Mouse (Mus musculus) cerebral cortex, adult 2 months (tissue): ENCODE measurements around the gene Sec14l3.

Experiments
- WGBS: fragments of 180-500 bp; shearing (Covaris S2); methylation state at CpG from one replicate; pipeline ENCODE4 v1.1.7; 2018; 5-methylcytosine and 5-hydroxymethylcytosine counted together

Gene Sec14l3

DNA sequence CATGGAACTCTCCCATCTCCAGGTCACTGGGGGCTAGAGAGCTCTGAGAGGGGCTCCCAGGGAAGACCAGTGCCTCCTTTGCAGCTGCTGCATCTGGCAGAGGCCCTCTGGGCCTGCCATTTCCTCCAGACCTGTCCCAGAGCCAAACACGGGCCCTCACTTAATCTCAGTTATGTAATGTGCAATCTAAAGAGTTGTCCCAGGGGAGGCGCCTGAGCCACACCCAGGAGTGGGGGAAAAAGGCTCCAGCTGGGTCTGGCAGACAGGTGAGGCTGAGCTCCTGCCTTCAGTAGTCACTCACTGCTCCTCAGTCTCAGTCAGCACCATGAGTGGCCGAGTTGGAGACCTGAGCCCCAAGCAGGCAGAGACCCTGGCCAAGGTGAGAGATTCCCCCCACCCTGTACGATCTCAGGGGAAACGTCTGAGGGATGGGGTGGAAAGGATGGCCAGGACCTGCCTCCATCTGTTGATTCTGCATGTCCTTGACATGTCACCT is at the start of gene Sec14l3:
Gene Sec14l3 (plus strand): TSS at position 215 of the 496 bp plus-strand sequence.
- WGBS: 78% methylated on average over 5 of the region's 5 CpGs

DNA sequence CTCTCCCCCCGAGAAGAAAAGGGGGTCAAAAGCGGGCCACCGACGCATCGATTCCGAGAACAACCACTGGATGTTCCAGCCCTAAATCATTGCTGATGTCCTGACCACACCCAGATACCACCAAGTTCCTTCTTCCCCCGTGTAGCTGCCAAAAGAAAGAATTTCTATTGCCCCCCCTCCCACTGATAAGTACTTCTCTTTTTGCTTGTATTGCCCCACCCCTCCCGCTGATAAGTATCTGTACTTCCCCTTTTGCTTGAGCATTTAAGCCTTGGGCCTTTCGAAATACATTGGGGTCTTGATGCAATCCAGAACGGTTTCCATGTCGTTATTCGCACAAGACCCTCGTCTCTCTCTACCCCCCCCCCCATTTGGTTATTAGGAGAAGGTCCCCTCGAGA is 48.8 kb upstream of the Sec14l3 start:
- WGBS: 91% methylated on average over 14 of the region's 14 CpGs

DNA sequence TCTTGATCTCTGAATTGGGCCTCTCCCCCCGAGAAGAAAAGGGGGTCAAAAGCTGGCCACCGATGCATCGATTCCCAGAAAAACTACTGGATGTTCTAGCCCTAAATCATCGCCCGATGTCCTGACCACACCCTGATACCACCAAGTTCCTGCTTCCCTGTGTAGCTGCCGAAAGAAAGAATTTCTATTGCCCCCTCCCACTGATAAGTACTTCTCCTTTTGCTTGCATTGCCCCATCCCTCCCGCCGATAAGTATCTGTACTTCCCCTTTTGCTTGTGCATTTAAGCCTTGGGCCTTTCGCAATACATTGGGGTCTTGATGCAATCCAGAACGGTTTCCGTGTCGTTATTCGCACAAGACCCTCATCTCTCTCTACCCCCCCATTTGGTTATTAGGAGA is 42.5 kb upstream of the Sec14l3 start:
- 88% methylated on average over 13 of the region's 13 CpGs for WGBS

DNA sequence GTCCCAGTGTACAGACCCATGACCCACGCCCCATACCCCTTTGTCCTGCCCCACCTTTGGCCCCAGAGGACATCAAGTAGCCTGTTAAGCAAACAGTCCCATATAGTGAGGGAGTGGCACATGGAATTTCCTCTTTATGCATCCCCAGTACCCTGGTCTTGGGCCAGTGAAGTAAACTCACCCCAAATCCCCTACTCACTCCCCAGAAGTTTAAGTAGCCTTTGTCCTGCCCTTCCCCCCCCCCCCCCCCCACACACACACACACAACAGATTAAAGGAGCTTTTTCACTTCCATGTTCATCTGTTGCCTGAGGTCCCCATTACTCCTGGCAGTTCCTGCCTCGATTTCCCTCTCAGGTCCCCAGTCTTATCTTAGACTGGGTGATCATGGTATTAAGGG is 41.3 kb upstream of the Sec14l3 start:
- 72% methylated on average over 2 of the region's 2 CpGs for WGBS

DNA sequence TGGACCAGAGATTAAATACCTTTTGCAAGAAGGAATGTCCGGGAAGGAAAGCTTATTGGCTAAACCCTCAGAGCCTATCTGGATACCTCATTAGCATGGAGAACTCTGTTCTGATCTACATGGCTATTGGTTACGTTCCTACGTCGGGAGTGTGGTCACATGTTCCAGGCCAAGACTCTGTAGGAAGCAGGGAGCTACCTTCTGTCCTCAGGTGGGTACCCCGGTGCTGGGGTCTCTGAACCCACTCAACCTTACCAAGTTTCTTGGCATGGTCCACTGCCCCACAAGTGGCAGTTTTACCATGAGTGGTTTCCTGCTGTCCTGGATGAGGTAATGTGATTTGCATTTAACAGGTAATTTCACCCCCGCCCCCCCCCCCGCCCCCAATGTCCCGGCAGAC is 37.6 kb upstream of the Sec14l3 start:
- 71% methylated on average over 8 of the region's 8 CpGs for WGBS

DNA sequence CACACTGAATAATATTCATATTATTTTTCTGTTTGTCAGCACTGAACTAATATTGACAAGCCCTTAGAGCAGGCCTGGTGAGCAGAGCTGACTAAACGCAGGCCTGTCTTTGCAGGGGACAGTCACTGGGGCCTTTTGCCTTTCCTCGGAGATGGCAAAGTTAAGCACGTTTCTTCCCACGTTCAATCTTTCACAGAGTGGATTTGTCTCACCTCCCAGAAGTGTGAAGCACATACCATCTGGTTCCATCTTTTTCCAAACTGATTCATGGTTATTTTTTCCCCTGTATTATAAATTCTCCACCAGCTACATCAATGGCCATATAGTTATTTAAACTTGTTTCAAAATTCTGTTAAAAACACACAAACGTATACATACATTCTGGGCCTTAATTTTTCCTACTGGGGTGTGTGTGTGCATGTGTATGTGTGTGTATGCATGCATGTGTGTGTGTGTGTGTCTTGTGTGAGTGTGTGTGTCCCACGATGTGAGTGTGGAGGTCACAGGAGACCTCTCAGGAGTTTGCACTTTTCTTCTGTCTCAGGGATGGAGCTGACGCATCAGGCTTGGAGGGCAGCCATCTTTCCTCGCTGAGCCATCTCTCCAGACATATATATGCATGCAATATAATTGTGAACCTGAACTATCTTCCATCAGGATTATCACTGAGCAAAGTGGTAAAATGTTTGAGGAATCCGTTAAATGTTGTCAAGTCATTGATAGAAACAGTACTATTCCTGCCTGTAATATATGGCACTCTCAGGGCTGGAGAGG is 36.9 kb upstream of the Sec14l3 start:
- 51% methylated on average over 9 of the region's 9 CpGs for WGBS

DNA sequence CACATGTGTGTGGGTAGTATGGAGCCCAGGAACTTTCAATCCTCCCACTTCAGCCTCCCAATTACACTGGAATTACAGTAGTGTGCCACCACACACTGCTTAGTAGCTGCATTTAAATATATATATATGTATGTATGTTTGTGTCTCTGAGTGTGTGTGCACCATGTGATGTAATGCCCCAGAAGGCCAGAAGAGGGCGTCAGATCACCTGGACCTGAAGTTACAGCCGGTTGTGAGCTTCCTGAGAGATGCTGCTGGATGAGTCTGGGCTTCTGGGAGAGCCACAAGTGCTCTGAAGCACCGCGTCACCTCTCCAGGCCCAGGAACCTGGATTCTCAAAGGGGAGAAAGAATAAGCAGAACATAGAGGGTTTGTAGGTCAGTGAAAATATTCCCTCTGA is 35.3 kb upstream of the Sec14l3 start:
- 73% methylated on average over 4 of the region's 4 CpGs for WGBS

DNA sequence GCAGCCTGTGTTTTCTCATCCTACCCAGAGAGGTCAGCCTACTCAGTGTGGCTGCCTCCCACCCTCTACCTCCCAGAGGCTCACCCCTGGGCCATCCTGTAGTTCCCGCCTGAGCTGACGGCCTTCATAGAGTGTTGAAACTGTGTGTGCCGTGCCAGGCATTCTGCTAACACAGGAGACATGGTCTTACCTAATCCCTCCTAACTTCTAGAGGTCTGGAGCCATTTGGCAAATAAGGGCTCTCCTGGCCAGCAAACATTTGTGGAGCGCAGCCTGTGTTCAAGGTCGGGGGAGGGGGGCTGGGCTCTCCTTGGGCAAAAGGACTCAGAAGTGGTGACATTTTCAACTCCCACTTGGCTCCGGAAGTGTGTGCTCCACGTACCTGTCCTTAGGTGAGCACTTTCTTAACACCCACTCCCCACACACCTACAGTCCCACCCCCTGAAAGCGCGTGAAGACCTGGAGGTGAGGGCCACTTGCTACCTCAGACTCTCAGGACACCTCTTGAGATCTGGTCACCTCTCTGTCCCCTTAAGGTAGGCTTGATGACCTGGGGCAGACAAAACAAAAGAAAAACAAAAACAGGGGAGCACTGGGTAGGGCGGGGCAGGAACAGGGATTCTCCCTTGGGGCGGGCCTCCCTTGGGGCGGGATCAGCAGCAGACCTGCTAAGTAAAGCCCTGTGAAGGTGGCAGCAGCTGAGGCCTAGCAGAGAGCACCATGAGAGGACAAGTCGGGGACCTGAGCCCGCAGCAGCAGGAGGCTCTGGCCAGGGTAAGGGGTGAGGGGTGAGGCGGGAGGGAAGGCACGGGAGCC is 33.3 kb upstream of the Sec14l3 start, which contains the start of gene Sec14l4:
Gene Sec14l4 (plus strand): TSS at position 337 of the 816 bp plus-strand sequence.
- 64% methylated on average over 16 of the region's 16 CpGs for WGBS

DNA sequence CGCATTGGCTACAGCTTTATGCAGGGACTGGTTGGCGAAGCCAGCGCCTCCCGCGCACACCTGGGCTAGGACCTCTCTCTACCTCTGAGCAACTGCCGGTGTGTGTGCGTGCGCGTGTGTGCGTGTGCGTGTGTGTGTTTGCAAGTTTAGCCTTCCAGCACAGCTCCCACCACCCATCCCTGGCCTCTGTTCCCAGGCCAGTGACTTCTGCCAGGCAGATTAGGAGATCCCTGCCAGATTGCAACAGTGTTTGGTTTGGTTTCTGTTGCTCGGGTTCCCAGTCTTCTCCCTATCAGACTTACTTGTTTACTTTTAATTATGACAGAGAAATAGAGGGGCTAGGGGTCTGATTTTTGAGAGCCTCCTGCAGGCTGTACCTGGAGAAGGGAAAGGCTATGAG is 32.7 kb upstream of the Sec14l3 start:
- WGBS: 56% methylated on average over 12 of the region's 12 CpGs

DNA sequence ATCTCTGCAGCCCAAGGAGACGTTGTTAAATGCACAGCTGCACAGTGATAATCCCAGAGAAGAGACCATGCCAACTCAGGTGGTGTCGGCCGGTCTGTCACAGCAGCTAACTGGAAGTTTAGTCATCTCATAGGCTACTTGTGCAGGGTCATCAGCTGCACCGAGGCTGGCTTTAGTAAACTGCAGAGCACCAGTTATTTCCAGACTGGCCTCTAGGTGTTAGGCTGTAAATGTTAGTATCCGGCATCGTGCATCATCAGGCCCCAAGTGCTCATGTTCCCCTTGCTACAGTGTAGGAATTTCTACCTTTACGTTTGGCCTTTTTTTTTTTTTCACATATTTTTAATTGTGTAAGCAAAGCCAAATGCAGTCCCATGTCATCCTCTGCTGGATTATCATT is 31.2 kb upstream of the Sec14l3 start:
- WGBS: 76% methylated on average over 7 of the region's 7 CpGs

DNA sequence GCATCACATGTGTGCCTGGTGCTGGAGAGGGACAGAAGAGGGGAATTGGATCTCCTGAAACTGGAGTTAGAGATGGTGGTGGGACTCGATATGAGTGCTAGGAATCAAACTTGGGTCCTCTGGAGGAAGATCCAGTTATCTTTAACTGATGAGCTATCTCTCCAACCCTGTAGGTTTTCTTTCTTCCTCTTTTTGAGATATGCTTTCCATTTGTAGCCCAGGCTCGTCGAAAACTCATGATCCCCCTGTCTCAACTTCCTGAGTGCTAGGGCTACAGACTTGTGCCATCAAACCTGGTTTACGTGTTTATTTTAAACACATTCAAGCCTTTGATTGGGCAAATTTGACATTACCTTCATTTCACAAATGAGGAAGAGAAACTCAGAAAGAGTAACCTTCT is 30.5 kb upstream of the Sec14l3 start:
- 94% methylated on average over 4 of the region's 4 CpGs for WGBS

DNA sequence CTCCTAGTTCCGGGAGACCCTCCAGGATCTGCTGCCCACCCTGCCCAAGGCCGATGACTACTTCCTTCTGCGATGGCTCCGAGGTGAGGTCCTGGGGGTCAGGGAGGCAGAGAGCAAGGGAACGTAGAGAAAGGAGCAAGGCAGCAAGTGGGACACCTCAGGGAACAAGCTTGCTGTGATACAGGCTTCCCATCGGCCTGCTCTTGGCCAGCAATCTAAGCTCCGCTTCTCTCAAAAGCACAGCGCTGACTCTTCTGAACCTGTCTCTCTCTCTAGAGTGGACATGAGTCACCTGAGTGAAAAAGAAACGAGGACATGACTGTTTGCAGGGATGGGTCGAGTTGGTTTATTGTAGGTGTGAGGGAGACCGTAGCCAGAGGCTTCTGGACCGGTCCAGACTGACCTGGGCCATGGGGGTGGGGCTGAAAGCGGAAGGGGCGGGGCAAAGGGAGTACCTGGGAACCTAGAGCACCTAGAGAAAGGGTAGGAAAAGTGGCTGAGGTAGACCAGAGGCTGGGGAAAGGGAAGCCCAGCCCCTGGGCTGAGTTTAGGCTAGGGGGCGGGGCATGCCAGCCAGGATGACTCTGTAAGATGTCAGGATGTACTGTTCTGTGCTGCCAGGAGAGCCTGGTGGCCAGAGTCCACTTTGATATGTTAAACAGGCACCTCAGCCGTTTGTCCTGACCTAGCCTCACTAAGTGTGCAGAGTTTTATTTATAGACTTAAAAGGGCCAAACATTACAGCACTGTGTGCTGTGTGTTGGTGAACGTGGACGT is 29.3 kb upstream of the Sec14l3 start:
- 73% methylated on average over 18 of the region's 18 CpGs for WGBS

DNA sequence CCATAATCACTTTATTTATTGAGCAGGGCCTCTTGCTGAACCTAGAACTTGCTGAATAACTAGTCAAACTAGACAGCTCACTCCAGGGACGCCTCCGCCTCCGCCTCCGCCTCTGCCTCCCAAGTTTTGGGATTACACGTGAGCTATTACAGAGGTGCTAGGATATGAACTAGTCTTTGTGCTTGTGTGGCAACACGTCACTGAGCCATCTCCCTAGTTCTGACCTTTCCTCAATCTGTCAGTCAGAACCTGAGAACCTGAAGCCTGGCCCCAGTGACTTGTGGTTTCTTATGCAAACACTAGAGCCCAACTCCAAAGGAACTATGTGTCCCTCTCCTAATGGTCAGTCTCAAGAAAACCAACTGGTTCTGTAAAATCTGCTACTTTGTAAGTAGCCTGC is 28.7 kb upstream of the Sec14l3 start:
- WGBS: 80% methylated on average over 6 of the region's 6 CpGs

DNA sequence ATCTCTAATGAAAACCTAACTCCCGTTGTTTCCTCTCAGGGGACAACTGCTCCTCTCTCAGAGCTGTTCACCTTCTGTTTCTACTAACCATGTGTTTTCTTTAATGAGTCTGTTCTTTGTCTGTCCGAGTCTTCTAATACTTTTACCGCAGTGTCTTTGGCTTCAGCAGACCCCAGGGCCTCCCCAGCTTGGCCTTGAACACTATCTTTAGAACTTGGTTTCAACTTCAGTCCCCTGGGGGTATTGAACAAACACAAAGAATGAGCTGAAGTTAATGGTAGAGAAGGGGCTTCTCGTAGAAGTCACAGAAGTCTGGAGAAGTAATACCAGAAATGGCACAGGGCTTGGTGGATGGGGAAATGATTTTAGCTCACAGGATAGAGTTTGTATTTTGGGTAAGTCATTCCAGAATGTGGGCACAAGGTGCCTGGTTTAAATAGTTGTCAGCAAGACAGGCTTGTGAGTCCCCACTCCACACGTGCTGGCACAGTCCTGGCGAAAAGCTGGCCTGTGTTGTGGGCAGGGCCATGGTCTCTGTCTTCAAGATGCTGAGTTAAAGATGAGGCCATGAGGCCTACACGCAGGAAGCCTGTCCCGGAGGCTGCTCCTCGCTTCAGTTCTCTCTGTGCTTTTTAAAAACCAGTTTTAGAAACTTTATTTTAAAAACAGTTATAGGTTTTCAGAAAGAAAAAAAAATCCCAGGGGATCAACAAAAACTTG is 28.1 kb upstream of the Sec14l3 start:
- WGBS: 67% methylated on average over 9 of the region's 9 CpGs

DNA sequence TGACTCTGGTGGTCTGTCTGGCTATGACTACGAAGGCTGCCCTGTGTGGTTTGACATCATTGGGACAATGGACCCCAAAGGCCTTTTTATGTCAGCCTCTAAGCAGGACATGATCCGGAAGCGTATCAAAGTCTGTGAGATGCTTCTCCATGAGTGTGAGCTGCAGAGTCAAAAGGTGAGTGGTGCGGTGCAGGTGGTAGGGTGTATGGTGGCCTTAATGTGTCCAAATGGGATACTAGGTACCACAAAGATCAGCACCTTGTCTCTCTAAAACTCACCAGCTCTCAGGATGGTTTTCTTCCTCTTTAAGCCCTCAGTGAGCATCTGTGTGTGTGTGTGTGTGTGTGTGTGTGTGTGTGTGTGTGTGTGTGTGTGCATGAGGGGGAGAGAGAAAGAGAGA is 24.7 kb upstream of the Sec14l3 start:
- WGBS: 95% methylated on average over 4 of the region's 4 CpGs

DNA sequence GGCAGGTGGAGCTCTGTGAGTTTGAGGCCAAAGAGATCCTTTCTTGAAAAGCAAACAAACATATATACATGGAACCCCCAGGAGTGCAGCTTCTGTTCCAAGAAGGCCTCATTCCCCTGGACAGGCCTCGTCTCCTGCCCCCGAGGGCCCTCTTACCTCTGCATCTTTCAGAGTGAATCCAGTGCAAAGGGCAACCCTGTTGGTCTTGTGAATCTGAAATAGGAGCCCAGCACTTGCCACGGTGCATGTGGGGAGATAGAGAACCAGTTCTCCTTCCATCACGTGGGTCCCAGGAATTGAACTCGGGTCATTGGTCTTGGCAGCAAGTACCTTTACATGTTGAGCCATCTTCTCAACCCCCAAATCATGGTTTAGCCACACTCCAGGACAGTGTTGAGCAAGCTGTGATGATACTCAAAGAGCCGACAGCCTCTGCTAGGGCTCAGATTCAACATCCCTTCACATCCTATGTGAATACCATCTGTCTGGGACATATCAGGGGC is 23.5 kb upstream of the Sec14l3 start:
- WGBS: 87% methylated on average over 6 of the region's 6 CpGs

DNA sequence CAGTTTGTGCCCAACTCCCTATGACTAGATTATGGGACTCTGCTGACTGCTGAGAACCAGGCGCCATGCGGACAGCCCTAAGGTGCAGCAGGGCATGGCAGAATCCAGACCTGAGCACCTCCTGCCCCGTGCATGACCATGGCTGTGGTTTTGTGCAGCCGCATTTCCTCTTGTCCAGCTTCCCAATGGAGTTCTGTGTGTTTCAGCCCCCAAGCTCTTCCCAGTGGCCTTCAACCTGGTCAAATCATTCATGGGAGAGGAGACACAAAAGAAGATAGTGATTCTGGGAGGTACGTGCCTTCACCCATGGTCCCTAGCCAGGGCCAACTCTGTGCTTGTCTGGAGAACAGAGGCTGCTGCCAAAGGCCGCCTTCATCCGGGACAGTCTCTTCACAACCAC is 21.6 kb upstream of the Sec14l3 start:
- WGBS: 95% methylated on average over 7 of the region's 7 CpGs

DNA sequence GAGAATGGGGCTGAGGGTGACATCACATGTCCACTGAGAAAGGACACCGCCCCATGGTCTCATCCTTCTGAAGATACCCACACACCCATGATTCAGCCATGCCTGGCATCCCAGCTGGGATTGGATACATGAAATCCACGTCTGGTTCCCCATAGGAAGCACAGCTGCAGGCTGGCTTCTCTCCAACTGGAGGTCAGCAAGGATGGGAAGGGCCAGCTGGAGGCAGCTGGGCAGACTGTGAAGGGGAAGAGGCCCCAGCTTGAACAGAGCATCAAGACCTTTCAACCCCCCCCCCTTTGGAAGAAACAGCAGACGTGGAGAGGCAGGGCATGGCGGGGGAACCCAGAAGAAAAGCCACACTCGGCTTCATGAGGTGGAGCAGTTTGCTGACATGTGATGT is 18.1 kb upstream of the Sec14l3 start:
- 57% methylated on average over 5 of the region's 5 CpGs for WGBS

DNA sequence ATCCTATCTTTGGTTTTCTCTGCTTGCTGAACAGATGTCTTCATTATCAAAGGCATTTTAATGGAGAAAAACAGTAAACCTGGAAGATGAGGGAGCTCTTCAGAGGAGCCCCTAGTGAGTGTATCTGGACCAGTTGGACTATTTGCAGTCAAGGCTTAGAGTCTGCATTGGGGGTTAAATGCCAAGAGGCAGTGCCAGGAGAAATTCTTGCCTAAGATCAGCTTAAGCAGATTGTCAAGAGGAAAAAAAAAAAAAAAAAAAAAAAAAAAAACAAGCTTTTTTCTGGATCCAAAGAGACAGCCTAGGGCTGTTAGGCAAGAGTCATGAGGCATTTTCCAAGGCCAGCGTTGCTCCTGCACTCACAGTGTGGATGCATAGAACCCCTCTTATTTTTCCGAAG is 16.9 kb upstream of the Sec14l3 start:
- 80% methylated on average over 2 of the region's 2 CpGs for WGBS

DNA sequence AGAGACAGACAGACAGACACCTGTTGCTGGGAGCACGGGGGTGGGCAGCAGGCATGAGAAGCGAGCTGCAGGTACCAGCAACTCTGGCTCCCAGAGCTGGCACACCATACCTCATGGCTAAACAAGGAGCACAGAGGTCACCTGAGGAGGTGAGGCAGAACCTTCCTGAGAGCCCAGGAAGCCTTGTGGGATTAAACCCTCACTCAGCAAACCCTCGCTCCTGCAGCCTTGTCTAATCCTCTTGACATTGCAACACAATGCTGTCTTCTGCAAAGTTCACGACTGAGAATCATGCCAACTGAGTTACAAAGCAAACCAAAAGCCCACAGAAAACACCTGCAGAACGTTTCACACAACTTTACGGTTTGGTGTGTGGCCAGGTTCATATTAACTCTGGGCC is 16.2 kb upstream of the Sec14l3 start:
- WGBS: 88% methylated on average over 6 of the region's 6 CpGs

DNA sequence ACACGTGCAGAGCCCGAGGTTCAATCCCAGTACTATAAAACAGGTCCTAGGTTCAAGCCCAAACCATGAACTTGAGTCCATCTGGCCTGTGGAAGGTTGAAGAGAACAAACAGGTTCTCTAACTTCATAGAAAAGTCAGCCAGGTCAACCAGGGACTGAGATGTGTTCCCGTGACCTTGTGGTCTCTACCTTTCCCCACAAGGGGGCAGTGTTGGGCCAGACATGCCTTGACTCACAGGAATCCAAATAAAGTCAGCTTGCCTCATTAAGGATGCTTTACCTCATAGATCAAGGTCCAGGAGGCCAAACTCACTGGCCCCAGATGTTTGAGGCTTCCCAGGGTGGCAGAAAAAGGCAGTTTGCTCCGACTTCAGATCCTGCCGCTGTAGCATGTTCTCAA is 11.1 kb upstream of the Sec14l3 start:
- 54% methylated on average over 5 of the region's 5 CpGs for WGBS
